Mouse (Mus musculus) T-helper 17 cell (primary cell): Measurements from ENCODE around the gene Frmd4a.
"Not testable (repeated sequence)": the region's sequence is repeated elsewhere in the genome, so short reads cannot be mapped to it uniquely, and the experiment has no call there.

ENCODE experiments used
- in situ Hi-C, 2 experiments: fragments of 300-600 bp; cut with MboI, MseI; formaldehyde crosslinking; loops; 1 replicate in 1 of 2; 2 replicates in 1 of 2; pipeline ENCODE4 v1.15.1; 2025; ENCODE audit warnings: high pct_unique_total_duplicates in 2 of 2

The Frmd4a gene

DNA sequence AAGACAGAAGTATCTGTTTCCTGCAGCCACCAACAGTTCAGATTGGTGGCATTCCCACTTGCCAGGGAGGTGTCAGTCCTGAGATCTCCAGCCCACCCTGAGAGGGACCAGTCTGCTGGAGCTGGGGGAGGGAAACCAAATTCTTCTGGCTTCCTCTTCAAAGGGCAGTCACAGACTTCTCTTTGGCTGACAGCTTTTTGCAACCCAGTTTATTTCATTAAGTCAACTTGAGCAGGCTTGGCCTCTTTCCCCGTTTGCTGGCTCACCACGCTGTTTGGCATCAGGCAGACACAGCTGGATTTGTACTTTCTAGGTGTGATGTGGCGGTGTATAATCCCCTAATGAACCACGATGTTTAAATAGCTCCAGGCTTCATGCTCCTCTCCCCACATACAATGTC, 316.7 kb downstream of the Frmd4a start:
- in situ Hi-C loops, result no loop called here

DNA sequence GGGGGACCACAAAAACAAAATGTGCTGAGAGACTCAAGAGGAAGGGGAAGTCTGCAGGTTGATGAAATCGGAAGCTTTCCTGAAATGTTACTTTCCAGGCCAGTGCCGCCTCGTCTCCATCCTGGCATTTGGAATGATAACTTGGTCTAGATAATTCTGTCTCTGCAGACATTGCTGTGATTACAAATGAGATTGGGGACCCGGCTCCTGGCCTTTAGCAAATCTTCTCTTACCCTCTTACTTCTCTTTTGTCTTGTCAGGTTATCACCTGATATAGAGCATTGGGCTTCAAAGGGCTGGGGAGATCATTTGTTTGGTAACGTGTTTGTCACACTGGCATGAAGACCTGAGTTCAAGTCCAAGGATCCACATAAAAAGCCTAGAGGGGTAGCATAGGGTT, 317.4 kb downstream of the Frmd4a start:
- in situ Hi-C loops, result no loop called here

GRCm38 (mm10) chr2:4335881-4336280, 318.4 kb downstream of the Frmd4a start:
- in situ Hi-C loops, result no loop called here

GRCm38 (mm10) chr2:4338290-4338689, 320.8 kb downstream of the Frmd4a start:
- in situ Hi-C loops, result not testable (repeated sequence)

DNA sequence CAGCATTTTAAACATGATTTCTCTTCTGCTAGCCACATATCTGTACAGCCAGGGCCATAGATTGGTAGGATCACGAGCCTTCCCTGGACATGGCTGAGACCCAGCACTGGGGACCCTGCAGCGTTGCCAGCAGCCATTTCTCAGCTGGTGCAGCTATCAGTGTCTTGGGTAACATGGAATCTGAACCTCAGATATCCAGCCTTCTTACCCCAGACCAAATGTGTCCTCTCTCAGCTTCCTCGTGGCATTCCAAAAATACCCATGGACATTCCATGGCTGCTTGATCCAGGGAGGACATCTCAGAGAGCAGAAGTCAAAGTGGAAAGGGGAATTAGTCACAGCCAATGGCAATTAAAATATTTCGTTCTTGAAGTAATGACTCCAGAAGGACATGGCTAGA, 321.6 kb downstream of the Frmd4a start:
- in situ Hi-C loops, result no loop called here

- in situ Hi-C loops, result no loop called here
These were observed 322.2 kb downstream of the Frmd4a start for GRCm38 (mm10) chr2:4339530-4340218.

DNA sequence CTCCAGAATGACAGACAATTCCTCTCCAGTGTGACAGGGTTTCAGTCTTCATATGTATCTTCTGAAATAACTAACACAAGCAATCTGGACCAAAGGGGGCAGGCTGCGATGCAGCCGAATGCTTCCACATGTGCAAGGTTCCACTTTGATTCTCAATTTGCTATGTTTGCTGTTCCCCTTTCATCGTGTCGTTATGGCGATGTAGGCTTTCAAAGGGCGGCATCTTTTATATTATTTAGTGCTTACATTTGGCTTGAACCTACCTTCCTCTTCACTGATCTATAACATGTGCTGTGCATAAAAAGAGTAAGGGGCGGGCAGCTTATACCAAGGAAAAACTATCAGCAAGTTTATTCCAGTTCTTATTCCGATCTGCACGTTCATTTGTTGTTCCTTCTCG, 322.9 kb downstream of the Frmd4a start:
- in situ Hi-C loops, result no loop called here

GRCm38 (mm10) chr2:4341141-4341540, 323.6 kb downstream of the Frmd4a start:
- in situ Hi-C loops, result no loop called here

DNA sequence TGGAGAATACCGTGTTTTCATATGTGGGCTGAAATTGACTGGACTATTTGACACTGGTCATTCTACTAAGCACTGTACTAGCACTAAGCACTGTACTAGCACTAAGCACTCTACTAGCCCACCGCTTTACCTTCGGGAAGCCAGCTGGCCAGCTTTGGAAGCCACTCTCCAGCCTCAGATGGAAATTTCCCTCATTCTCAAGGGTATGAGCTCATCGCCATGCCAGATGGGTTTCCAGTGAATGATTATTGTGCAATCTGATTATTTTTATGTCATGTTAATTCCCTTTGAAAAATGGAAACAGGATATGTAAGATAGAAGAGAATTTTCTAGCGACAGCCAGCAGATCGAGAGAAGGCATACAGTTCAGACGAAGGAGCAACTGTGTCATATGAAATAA, 324.5 kb downstream of the Frmd4a start:
- in situ Hi-C loops, result no loop called here

DNA sequence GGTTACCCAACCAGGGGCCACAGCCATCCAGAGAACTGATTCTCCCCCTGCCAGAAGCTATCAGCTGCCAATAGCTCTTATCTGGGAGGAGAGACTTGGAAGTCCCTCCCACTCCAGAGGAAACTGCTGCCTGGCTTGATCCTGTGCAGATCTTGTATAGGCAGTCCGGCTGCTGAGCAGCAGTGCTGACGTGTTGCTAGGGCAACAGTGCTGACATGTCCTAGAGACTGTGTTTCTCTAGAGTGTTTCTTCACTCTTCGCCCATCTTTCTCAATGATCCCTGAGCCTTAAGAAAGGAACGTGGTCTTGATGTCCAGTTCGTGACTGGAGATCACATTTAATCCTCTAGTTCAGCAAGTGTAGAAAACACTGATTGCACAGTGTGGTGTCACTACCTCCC, 326.9 kb downstream of the Frmd4a start:
- in situ Hi-C loops, result no loop called here

GRCm38 (mm10) chr2:4346232-4346631, 328.7 kb downstream of the Frmd4a start:
- in situ Hi-C loops, result no loop called here

GRCm38 (mm10) chr2:4346953-4347352, 329.4 kb downstream of the Frmd4a start:
- in situ Hi-C loops, result no loop called here

- in situ Hi-C loops, result no loop called here
These were observed 330.3 kb downstream of the Frmd4a start for GRCm38 (mm10) chr2:4347782-4348181.

DNA sequence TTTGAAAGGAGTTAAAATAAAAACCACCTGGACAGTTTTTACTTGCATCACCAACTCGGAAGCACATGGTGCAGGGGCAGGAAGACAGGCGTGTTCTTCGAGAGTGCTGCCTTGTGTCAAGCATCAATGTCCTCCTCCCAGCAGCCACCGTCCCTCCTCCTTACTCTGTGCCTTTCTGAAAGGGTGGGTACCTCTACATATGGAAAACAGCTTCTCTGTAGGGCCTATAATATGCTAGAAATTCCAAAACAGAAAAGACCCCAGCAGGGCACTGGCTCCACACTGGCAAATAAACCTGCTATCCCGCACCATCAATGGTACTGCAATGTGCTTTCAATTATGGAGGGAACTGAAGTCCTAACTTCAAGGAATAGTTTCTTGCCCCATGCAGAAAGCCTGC, 331.0 kb downstream of the Frmd4a start:
- in situ Hi-C loops, result no loop called here

- in situ Hi-C loops, result no loop called here
These were observed 339.4 kb downstream of the Frmd4a start for GRCm38 (mm10) chr2:4356812-4357384.

- in situ Hi-C loops, result no loop called here
These were observed 344.7 kb downstream of the Frmd4a start for GRCm38 (mm10) chr2:4361981-4362834.

GRCm38 (mm10) chr2:4364908-4365307, 347.4 kb downstream of the Frmd4a start:
- in situ Hi-C loops, result no loop called here

DNA sequence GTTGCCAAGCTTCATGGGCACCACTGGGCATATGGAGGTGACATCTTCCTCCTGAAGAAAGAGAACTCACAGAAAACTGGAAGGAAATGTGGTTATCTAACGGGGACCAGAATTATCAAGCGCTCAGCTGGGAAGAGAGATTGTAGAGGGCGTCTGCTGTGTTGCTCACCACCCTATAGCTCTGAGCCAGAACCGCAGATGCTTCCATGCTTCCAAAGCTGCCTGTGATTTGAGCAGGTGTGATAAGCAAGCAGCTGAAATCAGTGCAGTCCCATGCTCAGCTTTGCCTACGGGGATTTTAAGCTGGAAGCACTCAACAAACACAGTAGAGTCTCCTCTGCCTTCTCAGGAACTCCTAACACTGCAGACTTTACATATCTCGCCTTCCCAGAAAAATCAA, 351.0 kb downstream of the Frmd4a start:
- in situ Hi-C loops, result no loop called here

DNA sequence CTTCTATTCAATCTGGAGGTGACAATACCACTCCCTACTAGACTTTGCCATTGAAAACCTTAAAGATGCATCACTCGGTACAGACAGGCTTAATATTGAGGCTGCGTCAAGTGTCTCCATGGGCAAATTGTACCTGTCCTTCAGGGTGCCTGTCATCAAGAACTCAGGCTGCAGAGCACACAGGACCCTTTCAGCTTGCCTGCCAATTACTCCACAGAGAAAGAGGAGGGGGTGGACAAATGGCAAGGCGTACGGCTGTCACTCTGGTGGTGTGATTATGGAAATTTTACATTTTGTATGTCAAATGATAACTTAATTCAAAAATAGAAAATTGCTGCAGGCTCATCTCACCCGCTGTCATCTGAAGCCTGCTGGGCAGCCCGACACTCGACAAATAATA, 353.0 kb downstream of the Frmd4a start:
- in situ Hi-C loops, result no loop called here

DNA sequence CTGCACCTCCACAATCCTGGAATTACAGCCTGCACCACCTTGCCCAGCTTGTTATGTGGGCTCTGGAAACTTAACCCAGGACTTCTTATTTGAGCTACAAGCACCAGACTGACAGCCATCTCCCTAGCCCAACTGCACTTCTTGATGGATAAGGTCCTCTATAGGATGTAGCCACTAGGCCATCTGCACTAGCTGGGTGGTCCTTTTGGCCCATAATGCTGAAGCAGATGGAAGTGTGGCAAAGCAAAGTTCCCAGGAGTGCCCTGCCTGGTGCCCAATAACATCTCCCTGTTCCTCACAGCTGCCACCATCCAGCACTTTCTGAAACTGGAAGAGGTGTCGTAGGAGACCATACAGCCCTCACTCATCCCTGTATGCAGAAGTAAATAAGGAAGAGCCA, 353.8 kb downstream of the Frmd4a start:
- in situ Hi-C loops, result no loop called here

- in situ Hi-C loops, result no loop called here
These were observed 361.3 kb downstream of the Frmd4a start for GRCm38 (mm10) chr2:4378844-4379243.

DNA sequence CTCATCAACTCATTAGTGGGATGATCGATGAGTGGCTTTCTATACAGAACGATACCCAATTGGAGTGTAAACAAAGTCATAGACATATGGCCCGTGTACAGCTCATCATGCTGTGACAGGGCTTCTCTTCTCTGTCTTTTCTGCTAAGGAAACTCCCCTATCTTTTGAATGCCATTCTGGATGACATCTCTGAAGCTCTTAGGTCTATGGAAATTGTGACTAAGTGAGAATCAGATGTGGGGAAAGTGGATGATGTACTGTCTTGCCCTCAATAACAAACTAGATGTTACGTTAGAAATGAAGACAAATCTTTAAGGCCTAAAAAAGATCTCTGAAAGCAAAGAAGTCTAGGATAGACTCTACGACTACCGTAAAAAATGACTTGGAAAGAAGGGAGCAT, 362.9 kb downstream of the Frmd4a start:
- in situ Hi-C loops, result loop anchor here in 1 of 2 experiments (10.0 kb wide), 1 partner anchor 1494 kb away; no protein-coding TSS in a partner anchor

GRCm38 (mm10) chr2:4380926-4381325, 363.4 kb downstream of the Frmd4a start:
- in situ Hi-C loops, result loop anchor here in 1 of 2 experiments (10.0 kb wide), 1 partner anchor 1494 kb away; no protein-coding TSS in a partner anchor
